Mouse (Mus musculus) left cerebral cortex, adult 8-10 months (tissue): ENCODE data around the gene Plk5. TPM values are rescaled to one million over a fixed set of nuclear protein-coding genes. Genes with fewer than 3 reads are reported as not detected.
A peak's percentile ranks its signal among the peaks of the same experiment; 100 is the strongest.

Experiments
- DNase-seq, 2 experiments: peaks; one replicate each; pipeline ENCODE4 v3.0.0; 2022; ENCODE audit warnings: low spot score in 2 of 2
- microRNA-seq, 2 experiments: library from miRNA; unstranded; fragments of <30 nt; microRNA quantifications; one replicate each; pipeline ENCODE4 v1.2.0; 2022
- total RNA-seq, 4 experiments: library from RNA; stranded (reverse); gene quantifications; 2 replicates each; pipeline ENCODE4 v1.2.4; 2022

Gene Plk5
- total RNA-seq, 4 experiments from 2014 or later, result 27.8 to 29.4 (median 28.7) TPM

GRCm38 (mm10) chr10:80412656-80413541 is 56.6 kb downstream of the Plk5 start:
- peak; percentile 34 to 72 for DNase-seq

Small RNA genes within 50 kb of the gene (microRNA-seq; reads per million reads assigned to microRNA genes)
- gene Gm22721, result 0 reads per million in 2 experiments

Other genes with a start within 250 kb of the Plk5 start
- gene Stk11, start 240.7 kb upstream of the Plk5 start, total RNA-seq, result 100 to 1,000 TPM; 102 to 111 (median 109) TPM
- 100 to 1,000 TPM; 306 to 342 (median 330) TPM for gene Atp5d, start 217.8 kb upstream of the Plk5 start, total RNA-seq
- gene Cbarp, start 215.6 kb upstream of the Plk5 start, total RNA-seq, result 100 to 1,000 TPM; 328 to 363 (median 358) TPM
- 10 to 100 TPM; 48.5 to 76.4 (median 64.1) TPM for gene Midn, start 208.2 kb upstream of the Plk5 start, total RNA-seq
- 100 to 1,000 TPM; 124 to 159 (median 143) TPM for gene Cirbp, start 190.5 kb upstream of the Plk5 start, total RNA-seq
- 1 to 10 TPM; 4.1 to 6.0 (median 5.5) TPM for gene 1600002K03Rik, start 183.5 kb upstream of the Plk5 start, total RNA-seq
- gene Efna2, start 177.0 kb upstream of the Plk5 start, total RNA-seq, result 1 to 10 TPM; 6.8 to 9.1 (median 7.7) TPM
- gene Mum1, start 130.0 kb upstream of the Plk5 start, total RNA-seq, result 10 to 100 TPM; 41.9 to 51.7 (median 44.1) TPM
- gene Ndufs7, start 107.3 kb upstream of the Plk5 start, total RNA-seq, result 100 to 1,000 TPM; 214 to 225 (median 218) TPM
- gene Gamt, start 95.4 kb upstream of the Plk5 start, total RNA-seq, result 10 to 100 TPM; 28.8 to 33.6 (median 31.1) TPM
- 10 to 100 TPM; 76.4 to 90.1 (median 83.5) TPM for gene Dazap1, start 95.0 kb upstream of the Plk5 start, total RNA-seq
- 1,000 to 10,000 TPM in 1 of 4 experiments, 100 to 1,000 TPM in 3; 922 to 1,007 (median 961) TPM for gene Rps15, start 64.0 kb upstream of the Plk5 start, total RNA-seq
- 100 to 1,000 TPM; 107 to 125 (median 116) TPM for gene Apc2, start 60.5 kb upstream of the Plk5 start, total RNA-seq
- gene 2310011J03Rik, start 35.9 kb upstream of the Plk5 start, total RNA-seq, result 10 to 100 TPM; 25.7 to 29.0 (median 27.3) TPM
- 10 to 100 TPM in 1 of 4 experiments, 1 to 10 TPM in 3; 6.7 to 10.2 (median 8.3) TPM for gene Pcsk4, start 27.0 kb upstream of the Plk5 start, total RNA-seq
- 10 to 100 TPM; 12.0 to 14.8 (median 13.6) TPM for gene Reep6, start 26.5 kb upstream of the Plk5 start, total RNA-seq
- gene Adamtsl5, start 8.0 kb upstream of the Plk5 start, total RNA-seq, result 10 to 100 TPM; 10.7 to 12.1 (median 11.5) TPM
- gene Mex3d, start 31.2 kb downstream of the Plk5 start, total RNA-seq, result 10 to 100 TPM; 18.9 to 20.3 (median 19.6) TPM
- gene Mbd3, start 43.1 kb downstream of the Plk5 start, total RNA-seq, result 100 to 1,000 TPM; 146 to 152 (median 149) TPM
- gene Uqcr11, start 50.4 kb downstream of the Plk5 start, total RNA-seq, result 100 to 1,000 TPM; 332 to 408 (median 366) TPM
- gene Tcf3, start 77.2 kb downstream of the Plk5 start, total RNA-seq, result 10 to 100 TPM; 27.7 to 32.6 (median 31.4) TPM
- not detected for gene Onecut3, start 138.4 kb downstream of the Plk5 start, total RNA-seq
- gene Atp8b3, start 182.7 kb downstream of the Plk5 start, total RNA-seq, result under 1 TPM in 3 of 4 experiments, not detected in 1; 0.08 to 0.21 (median 0.18) TPM
- gene Rexo1, start 205.1 kb downstream of the Plk5 start, total RNA-seq, result 10 to 100 TPM; 40.7 to 46.6 (median 44.7) TPM
- 10 to 100 TPM; 53.0 to 65.9 (median 61.2) TPM for gene Klf16, start 220.9 kb downstream of the Plk5 start, total RNA-seq
- gene Abhd17a, start 233.9 kb downstream of the Plk5 start, total RNA-seq, result 100 to 1,000 TPM; 157 to 168 (median 166) TPM
- gene Scamp4, start 246.4 kb downstream of the Plk5 start, total RNA-seq, result 10 to 100 TPM; 38.8 to 46.5 (median 43.1) TPM
- gene Adat3, start 246.4 kb downstream of the Plk5 start, total RNA-seq, result 1 to 10 TPM in 3 of 4 experiments, not detected in 1; 1.3 to 4.1 (median 3.4) TPM
- gene Gm49322, start 249.6 kb downstream of the Plk5 start, total RNA-seq, result 1 to 10 TPM; 1.8 to 4.2 (median 3.3) TPM